Mouse (Mus musculus) C2C12 (cell line): ENCODE results near the gene Dock3.

Experiments used
- CEBPB ChIP-seq: IDR thresholded peaks from one replicate; pipeline ENCODE4 v1.6.1; 2011; ENCODE audit warnings: low read depth, mild to moderate bottlenecking, control low read depth, moderate library complexity
- CTCF ChIP-seq: IDR thresholded peaks from one replicate; pipeline ENCODE4 v1.5.1; 2011; ENCODE audit not compliant: control insufficient read depth, insufficient read depth, insufficient read length
- USF1 ChIP-seq: IDR thresholded peaks from one replicate; pipeline ENCODE4 v1.6.1; 2011; ENCODE audit warnings: low read depth, mild to moderate bottlenecking, control low read depth, moderate library complexity

- TF ChIP-seq CTCF = no peak
- no peak for TF ChIP-seq CEBPB
- TF ChIP-seq USF1 = no peak
These were observed 228.5 kb downstream of the Dock3 start for GRCm38 (mm10) chr9:107003187-107003586.
